Mouse (Mus musculus) liver, embryonic 16.5 days (tissue): ENCODE data around the gene Magt1. TPM values are rescaled to one million over a fixed set of nuclear protein-coding genes. Genes with fewer than 3 reads are reported as not detected.
"Not testable (repeated sequence)": the region's sequence is repeated elsewhere in the genome, so short reads cannot be mapped to it uniquely, and the experiment has no call there.

Experiments
- ATAC-seq: fragments of 200-750 bp; cut with Nextera tagmentation; 2 replicates; pipeline ENCODE4 v1.8.0; 2017; ENCODE audit warnings: low read depth, mild to moderate bottlenecking, moderate number of reproducible peaks, moderate library complexity
- H3K27ac ChIP-seq: fragments of 300-500 bp; sonication (generic); 2 replicates; pipeline ENCODE4 v1.5.1; 2014; ENCODE audit warnings: mild to moderate bottlenecking, low read length
- H3K27me3 ChIP-seq: fragments of 300-500 bp; sonication (generic); 2 replicates; pipeline ENCODE4 v1.6.1; 2014; ENCODE audit warnings: low read depth, low read length, mixed read lengths; ENCODE audit not compliant: control insufficient read depth, insufficient read depth
- H3K36me3 ChIP-seq: fragments of 300-500 bp; sonication (generic); 2 replicates; pipeline ENCODE4 v1.6.1; 2014; ENCODE audit warnings: mild to moderate bottlenecking; ENCODE audit not compliant: control insufficient read depth, insufficient read depth
- H3K4me1 ChIP-seq: fragments of 300-500 bp; sonication (generic); 2 replicates; pipeline ENCODE4 v1.6.1; 2014; ENCODE audit warnings: low read depth, low read length, mixed read lengths; ENCODE audit not compliant: control insufficient read depth
- H3K4me2 ChIP-seq: fragments of 300-500 bp; sonication (generic); 2 replicates; pipeline ENCODE4 v1.6.1; 2014; ENCODE audit warnings: low read depth, low read length, mixed read lengths
- H3K4me3 ChIP-seq: fragments of 300-500 bp; sonication (generic); 2 replicates; pipeline ENCODE4 v1.5.1; 2014; ENCODE audit warnings: low read depth, mild to moderate bottlenecking, low read length
- H3K9ac ChIP-seq: fragments of 300-500 bp; sonication (generic); 2 replicates; pipeline ENCODE4 v1.6.1; 2014; ENCODE audit warnings: low read depth, low read length
- H3K9me3 ChIP-seq: fragments of 300-500 bp; sonication (generic); replicated peaks from 2 replicates; pipeline ENCODE4 v1.6.1; 2016; ENCODE audit warnings: low read length; ENCODE audit not compliant: control insufficient read depth
- WGBS: fragments of 180-500 bp; shearing (Covaris S2); extraction: QIAGEN DNeasy Blood & Tissue Kit; methylation state at CpG from one replicate; pipeline ENCODE4 v1.1.7; 2014; ENCODE audit not compliant: insufficient replicate concordance; 5-methylcytosine and 5-hydroxymethylcytosine counted together
- polyA plus RNA-seq: library from polyadenylated mRNA; unstranded; fragments of >200 nt; fragmentation: Nextera tagmentation; extraction: Ambion mirVana; gene quantifications from 2 replicates; pipeline ENCODE4 v1.2.1, GENCODE M21; 2015

Magt1 gene
- polyA plus RNA-seq, 1 experiment from 2014 or later: 35.4 TPM

GRCm38 (mm10) chrX:106012559-106012958 is 853 bp upstream of the Magt1 start:
- no peaks in the 10 kb centered on the region for H3K36me3 ChIP-seq
- H3K9me3 ChIP-seq: no peaks in the 10 kb centered on the region
- H3K4me3 ChIP-seq: peak overlapping the region; percentile 48
- peaks cover 14% of the 10 kb centered on the region for H3K4me1 ChIP-seq
- ATAC-seq: no peak
- H3K9ac ChIP-seq: peak overlapping the region; percentile 40; the same call in 1 of the 2 replicates
- peak overlapping the region; percentile 76 for H3K4me2 ChIP-seq
- WGBS: 45% methylated on average over 3 of the region's 3 CpGs
- no peaks in the 10 kb centered on the region for H3K27me3 ChIP-seq
- peak overlapping the region; percentile 83; the same call in 1 of the 2 replicates for H3K27ac ChIP-seq

DNA sequence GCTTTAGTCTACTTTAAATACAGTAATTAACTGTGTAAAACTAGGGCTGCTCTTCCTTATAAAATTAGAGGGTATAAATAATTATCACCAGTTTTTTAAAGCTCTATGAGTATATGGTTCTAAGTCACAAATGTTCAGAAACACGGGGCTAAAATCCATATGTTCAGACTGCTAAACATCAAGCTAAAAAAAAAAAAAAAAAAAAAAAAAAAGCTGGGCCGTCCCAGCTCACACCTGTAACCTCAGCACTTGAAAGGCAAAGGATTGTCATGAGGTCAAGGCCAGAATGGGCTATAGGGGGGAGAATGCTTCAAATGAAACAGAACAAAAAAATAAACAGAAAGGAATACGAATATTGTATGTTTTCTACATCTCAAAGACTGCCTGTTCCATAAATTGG is 944 bp downstream of the Magt1 start:
- 9% methylated on average over 3 of the region's 3 CpGs for WGBS
- Histone ChIP-seq H3K4me2 (peak overlapping the region; percentile 53), H3K4me3 (peak overlapping the region; percentile 76), H3K9ac (peak overlapping the region; percentile 80), H3K4me1 (peaks cover 10% of the 10 kb centered on the region), H3K27me3 (no peaks in the 10 kb centered on the region), H3K36me3 (no peaks in the 10 kb centered on the region), H3K9me3 (no peaks in the 10 kb centered on the region), H3K27ac (peak overlapping the region; percentile 95)
- no peak for ATAC-seq

DNA sequence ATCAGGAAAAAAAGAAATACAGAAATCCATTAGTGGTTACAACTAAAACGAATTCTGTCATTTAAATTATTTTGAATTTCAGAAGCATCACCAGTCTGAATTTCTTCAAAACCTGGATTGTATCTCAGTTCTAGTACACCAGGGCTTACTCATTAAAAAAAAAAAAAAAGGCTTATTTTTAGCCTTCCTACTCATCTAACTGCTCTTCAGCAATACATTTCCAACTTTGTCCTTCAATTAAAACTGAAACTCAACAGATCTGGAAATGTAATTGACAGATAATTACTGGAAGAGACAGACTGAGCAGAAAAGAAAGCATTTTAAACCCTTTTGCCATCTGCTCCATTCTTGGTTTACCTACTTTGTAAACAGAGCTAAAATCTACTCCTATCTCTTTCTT is 10.1 kb downstream of the Magt1 start:
- H3K4me3 ChIP-seq: no peak overlapping the region
- peaks cover 4% of the 10 kb centered on the region; the same call in 1 of the 2 replicates for H3K36me3 ChIP-seq
- no peaks in the 10 kb centered on the region for H3K27me3 ChIP-seq
- H3K4me2 ChIP-seq: no peak overlapping the region
- no peak for ATAC-seq
- 51% methylated on average over 1 of the region's 1 CpGs for WGBS
- no peaks in the 10 kb centered on the region for H3K4me1 ChIP-seq
- H3K27ac ChIP-seq: no peak overlapping the region
- H3K9ac ChIP-seq: no peak overlapping the region
- no peaks in the 10 kb centered on the region for H3K9me3 ChIP-seq

DNA sequence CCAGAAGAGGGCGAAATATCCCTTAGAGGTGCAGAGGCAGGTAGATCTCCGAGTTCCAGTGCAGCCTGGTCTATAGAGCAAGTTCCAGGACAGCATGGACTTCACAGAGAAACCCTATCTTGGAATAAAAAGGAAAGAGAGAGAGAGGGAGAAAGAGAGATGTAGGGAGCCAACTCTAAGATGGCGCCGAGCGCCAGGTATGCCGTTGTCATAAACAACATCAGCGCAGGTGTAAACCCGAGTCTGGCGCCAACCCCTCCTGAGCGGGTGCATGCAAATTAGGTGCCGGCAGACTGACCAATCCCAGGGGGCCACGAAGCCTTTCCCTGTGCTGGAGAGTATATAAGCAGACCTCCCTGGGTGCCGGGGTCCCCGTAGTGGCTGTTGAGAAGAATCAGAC is 54.6 kb downstream of the Magt1 start:
- WGBS: 59% methylated on average over 14 of the region's 14 CpGs
- H3K27ac ChIP-seq: not testable (repeated sequence)

GRCm38 (mm10) chrX:105953999-105954398 is 57.7 kb downstream of the Magt1 start:
- ATAC-seq: no peak
- H3K4me3 ChIP-seq: no peak overlapping the region
- no peaks in the 10 kb centered on the region for H3K4me1 ChIP-seq
- H3K9ac ChIP-seq: no peak overlapping the region
- no peak overlapping the region for H3K27ac ChIP-seq
- H3K9me3 ChIP-seq: no peaks in the 10 kb centered on the region
- H3K27me3 ChIP-seq: no peaks in the 10 kb centered on the region
- no peaks in the 10 kb centered on the region for H3K36me3 ChIP-seq
- 59% methylated on average over 2 of the region's 2 CpGs for WGBS
- no peak overlapping the region for H3K4me2 ChIP-seq

More for the DNA sequence above, 54.6 kb downstream of the Magt1 start:
- not testable (repeated sequence) for H3K27me3 ChIP-seq, H3K9me3 ChIP-seq, ATAC-seq, H3K36me3 ChIP-seq, H3K9ac ChIP-seq, H3K4me3 ChIP-seq, H3K4me2 ChIP-seq, H3K4me1 ChIP-seq

- no peak overlapping the region for H3K9ac ChIP-seq
- H3K4me1 ChIP-seq: no peaks in the 10 kb centered on the region
- ATAC-seq: no peak
- H3K27me3 ChIP-seq: no peaks in the 10 kb centered on the region
- H3K4me2 ChIP-seq: no peak overlapping the region
- WGBS: 32% methylated on average over 1 of the region's 1 CpGs
- no peak overlapping the region for H3K4me3 ChIP-seq
- no peak overlapping the region for H3K27ac ChIP-seq
- H3K9me3 ChIP-seq: no peaks in the 10 kb centered on the region
- H3K36me3 ChIP-seq: no peaks in the 10 kb centered on the region
Observed at GRCm38 (mm10) chrX:105946357-105946756, 65.3 kb downstream of the Magt1 start.

GRCm38 (mm10) chrX:105939245-105939644 is 72.5 kb downstream of the Magt1 start:
- H3K9ac ChIP-seq: no peak overlapping the region
- no peaks in the 10 kb centered on the region for H3K4me1 ChIP-seq
- no peak overlapping the region for H3K27ac ChIP-seq
- H3K4me2 ChIP-seq: no peak overlapping the region
- no peak for ATAC-seq
- H3K36me3 ChIP-seq: no peaks in the 10 kb centered on the region
- 66% methylated on average over 7 of the region's 7 CpGs for WGBS
- no peaks in the 10 kb centered on the region for H3K9me3 ChIP-seq
- H3K4me3 ChIP-seq: no peak overlapping the region
- no peaks in the 10 kb centered on the region for H3K27me3 ChIP-seq

- Histone ChIP-seq H3K36me3 (no peaks in the 10 kb centered on the region), H3K9me3 (no peaks in the 10 kb centered on the region), H3K27me3 (no peaks in the 10 kb centered on the region), H3K4me3 (no peak overlapping the region), H3K9ac (no peak overlapping the region), H3K27ac (no peak overlapping the region), H3K4me2 (no peak overlapping the region), H3K4me1 (no peaks in the 10 kb centered on the region)
- 44% methylated on average over 2 of the region's 2 CpGs for WGBS
- no peak for ATAC-seq
Observed at GRCm38 (mm10) chrX:105937736-105938135, 74.0 kb downstream of the Magt1 start.

DNA sequence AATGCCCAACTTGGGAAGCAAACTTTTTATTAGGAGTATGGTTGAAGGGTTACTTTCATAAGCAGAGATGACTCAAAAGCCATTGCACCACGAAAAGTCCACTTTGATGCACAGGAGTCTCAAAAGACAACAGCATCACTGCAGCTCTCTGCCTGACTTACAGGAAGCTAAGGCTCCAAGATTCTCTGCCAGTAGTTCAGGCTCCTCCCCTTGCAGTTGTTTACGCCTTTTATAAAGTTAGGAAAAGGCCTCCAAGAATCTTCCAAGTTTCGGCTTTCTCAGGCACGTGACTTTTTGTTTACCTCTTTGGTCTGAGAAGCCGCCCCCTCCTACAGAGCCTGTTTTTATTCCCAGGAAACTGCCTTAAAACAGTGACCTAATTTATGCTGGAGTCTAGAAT is 77.4 kb downstream of the Magt1 start:
- H3K36me3 ChIP-seq: no peaks in the 10 kb centered on the region
- H3K4me2 ChIP-seq: no peak overlapping the region
- H3K27me3 ChIP-seq: no peaks in the 10 kb centered on the region
- ATAC-seq: no peak
- H3K4me1 ChIP-seq: no peaks in the 10 kb centered on the region; the same call in 1 of the 2 replicates
- 57% methylated on average over 5 of the region's 5 CpGs for WGBS
- H3K9me3 ChIP-seq: no peaks in the 10 kb centered on the region
- no peak overlapping the region for H3K27ac ChIP-seq
- no peak overlapping the region for H3K4me3 ChIP-seq
- H3K9ac ChIP-seq: no peak overlapping the region
